Mouse (Mus musculus) embryo, embryonic 11 days (tissue): ENCODE measurements around the gene Mrnip.
"Not testable (repeated sequence)": the region's sequence is repeated elsewhere in the genome, so short reads cannot be mapped to it uniquely, and the experiment has no call there.

Experiments used
- DNase-seq: peaks from one replicate; pipeline ENCODE4 v3.0.0-alpha.2; 2015

Gene Mrnip

GRCm38 (mm10) chr11:50174111-50174729 lies at the start of gene Mrnip:
TSS of gene Mrnip (plus strand) at chr11:50174444.
- not testable (repeated sequence) for DNase-seq

- DNase-seq: no peak
Measured at GRCm38 (mm10) chr11:50127781-50128180, 46.5 kb upstream of the Mrnip start.

GRCm38 (mm10) chr11:50130811-50131766 lies 43.2 kb upstream of the Mrnip start, which contains the start of gene Tbc1d9b:
TSS of gene Tbc1d9b (plus strand) at chr11:50131396.
- DNase-seq: peak; percentile 94

GRCm38 (mm10) chr11:50131801-50132201 lies 42.4 kb upstream of the Mrnip start:
- peak; percentile 25 for DNase-seq

GRCm38 (mm10) chr11:50132265-50132664 lies 42.0 kb upstream of the Mrnip start:
- DNase-seq: no peak

GRCm38 (mm10) chr11:50134136-50134859 lies 39.9 kb upstream of the Mrnip start:
- no peak for DNase-seq

- no peak for DNase-seq
Measured at GRCm38 (mm10) chr11:50138206-50138822, 35.9 kb upstream of the Mrnip start.

- DNase-seq: no peak
Measured at GRCm38 (mm10) chr11:50139571-50139970, 34.7 kb upstream of the Mrnip start.

GRCm38 (mm10) chr11:50145529-50145928 lies 28.7 kb upstream of the Mrnip start:
- DNase-seq: no peak

GRCm38 (mm10) chr11:50146121-50146520 lies 28.1 kb upstream of the Mrnip start:
- no peak for DNase-seq

GRCm38 (mm10) chr11:50147267-50147957 lies 26.8 kb upstream of the Mrnip start:
- DNase-seq: no peak

GRCm38 (mm10) chr11:50147958-50148476 lies 26.2 kb upstream of the Mrnip start:
- DNase-seq: no peak

- no peak for DNase-seq
Measured at GRCm38 (mm10) chr11:50149200-50149599, 25.0 kb upstream of the Mrnip start.

GRCm38 (mm10) chr11:50149603-50150150 lies 24.6 kb upstream of the Mrnip start:
- no peak for DNase-seq

GRCm38 (mm10) chr11:50151374-50151773 lies 22.9 kb upstream of the Mrnip start:
- no peak for DNase-seq

- peak; percentile 46 for DNase-seq
Measured at GRCm38 (mm10) chr11:50154166-50154565, 20.1 kb upstream of the Mrnip start.

GRCm38 (mm10) chr11:50154777-50155520 lies 19.3 kb upstream of the Mrnip start:
- DNase-seq: no peak

GRCm38 (mm10) chr11:50155785-50156184 lies 18.5 kb upstream of the Mrnip start:
- DNase-seq: no peak

GRCm38 (mm10) chr11:50156725-50157258 lies 17.5 kb upstream of the Mrnip start:
- no peak for DNase-seq

- no peak for DNase-seq
Measured at GRCm38 (mm10) chr11:50158346-50158745, 15.9 kb upstream of the Mrnip start.

- DNase-seq: no peak
Measured at GRCm38 (mm10) chr11:50159347-50159746, 14.9 kb upstream of the Mrnip start.
